Mouse (Mus musculus) E14TG2a.4 (cell line): ENCODE measurements at regions not wholly inside any gene's neighbourhood (a gene's known extent, or its start where the extent isn't known, plus 50 kb on each side); places are given as distances from the start of the nearest gene placed in this dataset.

Experiments
- CTCF ChIP-seq: conservative IDR thresholded peaks from 2 replicates; pipeline ENCODE4 v1.5.1; 2014; ENCODE audit warnings: low read length
- NANOG ChIP-seq: IDR thresholded peaks from 2 replicates; pipeline ENCODE4 v1.6.1; 2014; ENCODE audit warnings: borderline replicate concordance, low read length, mixed read lengths
- POU5F1 ChIP-seq: IDR thresholded peaks from 2 replicates; pipeline ENCODE4 v1.6.1; 2014; ENCODE audit warnings: low read length, borderline replicate concordance

DNA sequence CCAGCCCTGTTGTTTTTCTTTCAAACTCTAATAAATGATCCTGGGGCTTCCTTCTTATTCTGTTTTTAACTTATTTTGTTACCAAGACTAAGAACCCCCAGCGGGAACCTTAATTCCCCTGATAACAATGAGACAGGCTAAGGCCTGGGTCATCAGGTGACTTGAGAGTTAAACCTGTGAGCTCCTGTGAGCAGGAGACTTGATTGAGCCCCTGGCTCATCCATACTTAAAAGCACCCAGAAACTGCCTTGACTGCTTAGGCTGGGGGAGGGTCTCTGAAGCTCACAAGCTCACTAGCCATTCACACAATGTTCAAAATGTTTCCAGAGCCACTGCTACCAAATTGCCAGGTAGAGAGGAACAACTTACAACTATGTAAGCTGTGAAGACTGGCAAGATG is 109.4 kb downstream of the Hsd17b3 start:
- no peak for TF ChIP-seq CTCF
- no peak for TF ChIP-seq POU5F1
- TF ChIP-seq NANOG = peak; percentile 0; the same call in 1 of the 2 replicates
